Mouse (Mus musculus): ENCODE measurements around the gene Cd82.

DNA sequence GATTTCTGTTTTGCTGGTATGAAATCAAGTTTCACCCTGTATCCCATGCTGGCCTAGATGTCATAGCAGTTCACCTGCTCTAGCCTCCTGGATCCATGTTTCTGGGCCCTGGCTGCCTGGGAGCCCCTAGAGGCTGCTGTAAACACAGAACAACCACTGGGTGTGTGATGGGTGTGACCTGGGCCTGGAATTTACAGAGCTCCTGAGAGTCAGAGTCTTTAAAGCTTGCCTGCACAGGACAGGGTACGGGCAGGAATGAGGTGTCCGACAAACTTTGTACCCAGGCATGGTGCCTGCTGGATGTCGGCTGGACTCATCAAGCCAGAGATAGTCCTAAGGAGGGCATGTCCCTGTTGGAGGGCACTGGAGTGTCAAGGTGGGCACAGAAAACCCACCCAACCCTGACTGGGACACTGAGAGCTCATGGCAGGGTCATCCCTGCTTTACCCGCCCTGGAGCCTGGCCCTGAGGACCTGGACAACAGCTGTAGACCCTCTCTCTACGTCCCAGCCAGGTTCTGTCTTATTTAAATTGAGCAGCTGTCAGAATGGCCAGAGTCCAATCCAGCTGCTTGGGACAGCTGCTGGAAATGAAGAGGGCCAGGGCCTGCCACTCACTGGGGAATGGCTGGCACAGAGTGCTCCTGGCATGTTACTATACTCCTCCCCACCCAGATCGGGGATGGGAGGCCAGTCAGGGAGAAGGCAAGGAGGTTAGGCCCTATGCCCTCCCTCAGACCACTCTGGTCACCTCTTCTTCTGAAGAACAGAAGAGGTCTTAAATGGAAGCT lies 30.1 kb downstream of the Cd82 start:
- TF ChIP-seq CTCF (IDR thresholded peaks at IDR 0.05; ENCODE audit: extremely low read depth, insufficient read length, insufficient replicate concordance, low read depth, low read length) (peak; percentile 30; the same call in 1 of the 2 replicates), POLR2A (IDR thresholded peaks at IDR 0.05; ENCODE audit: low read depth, low read length) (peak; percentile 29; the same call in 1 of the 2 replicates)
